Mouse (Mus musculus) spleen, adult 2 months (tissue): Measurements from ENCODE around the gene Wscd2. TPM values are rescaled to one million over a fixed set of nuclear protein-coding genes. Genes with fewer than 3 reads are reported as not detected.

Experiments used
- DNase-seq, 2 experiments: peaks; one replicate each; pipeline versions ENCODE4 v3.0.0 to v3.0.0-alpha.2; 2012 to 2021; ENCODE audit warnings: low spot score in 2 of 2, low read depth in 1 of 2
- H3K27ac ChIP-seq: fragments of 200-500 bp; 2 replicates; pipeline ENCODE4 v1.5.1; 2012; ENCODE audit warnings: low read length, inconsistent platforms; ENCODE audit not compliant: insufficient read depth
- H3K27me3 ChIP-seq: fragments of 200-500 bp; 2 replicates; pipeline ENCODE4 v1.6.1; 2012; ENCODE audit warnings: mild to moderate bottlenecking, moderate library complexity, low read length, inconsistent platforms; ENCODE audit not compliant: control insufficient read depth, insufficient read depth
- H3K36me3 ChIP-seq: fragments of 200-500 bp; 2 replicates; pipeline ENCODE4 v1.6.1; 2012; ENCODE audit warnings: mild to moderate bottlenecking, low read length, inconsistent platforms; ENCODE audit not compliant: control insufficient read depth, insufficient read depth
- H3K4me1 ChIP-seq: fragments of 200-500 bp; 2 replicates; pipeline ENCODE4 v1.6.1; 2011; ENCODE audit warnings: inconsistent platforms; ENCODE audit not compliant: control insufficient read depth, insufficient read depth, insufficient read length
- H3K4me3 ChIP-seq: fragments of 200-500 bp; 2 replicates; pipeline ENCODE4 v1.5.1; 2011; ENCODE audit warnings: mild to moderate bottlenecking, inconsistent platforms; ENCODE audit not compliant: insufficient read depth, insufficient read length; ENCODE audit errors: extremely low read depth
- CTCF ChIP-seq: fragments of 200-500 bp; IDR thresholded peaks from 2 replicates; pipeline ENCODE4 v1.5.1; 2011; ENCODE audit warnings: mild to moderate bottlenecking, inconsistent platforms; ENCODE audit not compliant: insufficient read depth, insufficient read length, insufficient replicate concordance; ENCODE audit errors: extremely low read depth
- POLR2A ChIP-seq: fragments of 200-500 bp; IDR thresholded peaks from 2 replicates; pipeline ENCODE4 v1.6.1; 2011; ENCODE audit warnings: low read depth, low read length, inconsistent platforms
- WGBS: fragments of 180-500 bp; shearing (Covaris S2); methylation state at CpG from one replicate; pipeline ENCODE4 v1.1.7; 2018; 5-methylcytosine and 5-hydroxymethylcytosine counted together
- polyA plus RNA-seq: library from polyadenylated mRNA; depleted of rRNA; stranded (reverse); fragments of >200 nt; gene quantifications from 2 replicates; pipeline ENCODE4 v1.2.3, GENCODE M21; 2012

Gene Wscd2
- polyA plus RNA-seq, 1 experiment, result 1.2 TPM

DNA sequence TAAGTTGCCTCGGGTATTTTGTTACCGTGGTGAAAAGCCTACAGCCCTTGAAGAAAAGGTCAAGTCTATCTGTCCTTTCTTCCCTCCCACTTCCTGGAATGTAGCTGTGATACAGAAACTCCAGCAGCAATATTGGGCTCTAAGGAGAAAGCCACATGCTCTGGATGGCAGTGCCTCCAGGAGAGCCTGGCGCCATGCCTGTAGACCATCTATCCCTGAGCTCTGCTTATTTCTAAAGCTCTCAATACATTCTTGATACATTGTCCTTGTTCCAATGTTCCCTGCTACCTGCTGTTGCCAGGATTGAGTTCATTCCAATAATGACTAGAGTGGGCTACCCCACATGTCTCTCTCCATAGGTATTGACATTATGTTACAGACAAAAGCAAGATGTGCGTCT lies 33.4 kb upstream of the Wscd2 start:
- 88% methylated on average over 4 of the region's 4 CpGs for WGBS
- Histone ChIP-seq H3K4me1 (no peaks in the 10 kb centered on the region), H3K36me3 (no peaks in the 10 kb centered on the region), H3K27me3 (no peaks in the 10 kb centered on the region), H3K27ac (no peak overlapping the region), H3K4me3 (no peak overlapping the region)
- TF ChIP-seq POLR2A, result no peak
- no peak for TF ChIP-seq CTCF
- DNase-seq, result no peak

DNA sequence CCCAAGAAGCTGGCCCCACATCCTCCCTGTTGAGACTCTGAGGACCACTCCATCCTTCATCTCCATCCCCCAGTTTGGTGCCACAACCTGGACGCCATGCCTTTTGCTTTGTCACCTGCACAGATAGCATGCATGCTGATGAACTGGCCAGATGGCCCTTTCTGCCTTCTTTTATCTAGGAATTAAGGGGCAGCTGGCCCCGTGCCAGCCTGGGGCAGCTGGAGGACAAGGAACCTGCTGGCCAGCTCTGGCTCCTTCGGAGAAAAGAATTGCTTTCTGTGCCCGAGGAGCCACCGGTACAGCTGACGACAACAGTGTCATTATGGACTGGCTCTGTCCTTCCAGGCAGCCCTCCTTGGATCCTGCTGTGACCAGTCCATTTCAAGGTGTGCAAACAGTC lies 32.9 kb upstream of the Wscd2 start:
- Histone ChIP-seq H3K4me3 (no peak overlapping the region), H3K36me3 (no peaks in the 10 kb centered on the region), H3K4me1 (no peaks in the 10 kb centered on the region), H3K27me3 (no peaks in the 10 kb centered on the region), H3K27ac (no peak overlapping the region)
- no peak for DNase-seq
- 84% methylated on average over 6 of the region's 6 CpGs for WGBS
- TF ChIP-seq POLR2A (no peak), CTCF (no peak)

DNA sequence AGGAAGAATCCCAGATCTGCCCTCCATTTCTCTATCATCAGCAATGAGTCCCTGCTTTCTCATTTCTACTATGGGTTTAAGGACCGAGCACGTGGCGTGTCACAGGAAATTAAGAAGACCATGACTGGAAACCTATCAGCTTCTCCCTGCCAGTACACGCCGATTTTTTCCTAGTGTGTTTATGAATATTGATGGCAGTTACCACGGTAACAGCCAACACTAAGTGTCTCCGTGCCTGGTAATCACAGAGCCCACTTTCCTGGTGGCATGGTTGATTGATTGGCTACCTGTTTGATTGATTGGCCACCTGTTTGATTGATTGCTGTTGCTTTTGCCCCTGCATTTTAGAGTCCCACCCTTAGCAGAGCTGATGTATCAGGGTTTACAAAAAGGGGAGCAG lies 30.2 kb upstream of the Wscd2 start:
- H3K4me1 ChIP-seq, result no peaks in the 10 kb centered on the region

DNA sequence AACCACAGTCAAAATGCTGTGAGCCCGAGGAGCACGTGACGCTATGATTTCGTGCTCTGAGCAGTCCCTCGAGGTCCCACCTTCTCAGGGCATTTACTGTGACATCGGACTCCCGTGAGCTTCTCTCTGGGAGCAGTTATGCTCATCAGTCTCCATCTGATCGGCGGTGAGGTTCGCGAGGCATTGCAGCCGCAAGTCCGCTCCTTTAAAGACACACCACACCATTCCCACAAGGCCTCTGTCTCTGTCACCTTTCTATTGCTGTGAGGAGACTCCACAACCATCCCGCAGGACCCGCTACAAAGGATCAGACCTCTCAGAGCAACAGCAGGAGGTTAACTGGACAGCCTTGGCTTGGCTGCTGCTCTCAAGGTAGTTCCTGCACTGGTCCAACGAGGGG lies 28.6 kb upstream of the Wscd2 start:
- H3K4me1 ChIP-seq, result no peaks in the 10 kb centered on the region
- WGBS, result 19% methylated on average over 16 of the region's 16 CpGs
- no peak overlapping the region for H3K27ac ChIP-seq
- no peak for DNase-seq
- H3K4me3 ChIP-seq, result no peak overlapping the region
- no peaks in the 10 kb centered on the region for H3K27me3 ChIP-seq
- no peaks in the 10 kb centered on the region for H3K36me3 ChIP-seq
- TF ChIP-seq CTCF, result no peak
- TF ChIP-seq POLR2A, result no peak

More for the DNA sequence above, 30.2 kb upstream of the Wscd2 start:
- no peak for DNase-seq
- Histone ChIP-seq H3K27me3 (no peaks in the 10 kb centered on the region), H3K36me3 (no peaks in the 10 kb centered on the region), H3K4me3 (no peak overlapping the region), H3K27ac (no peak overlapping the region)
- WGBS, result 77% methylated on average over 7 of the region's 7 CpGs
- TF ChIP-seq CTCF (no peak), POLR2A (no peak)

DNA sequence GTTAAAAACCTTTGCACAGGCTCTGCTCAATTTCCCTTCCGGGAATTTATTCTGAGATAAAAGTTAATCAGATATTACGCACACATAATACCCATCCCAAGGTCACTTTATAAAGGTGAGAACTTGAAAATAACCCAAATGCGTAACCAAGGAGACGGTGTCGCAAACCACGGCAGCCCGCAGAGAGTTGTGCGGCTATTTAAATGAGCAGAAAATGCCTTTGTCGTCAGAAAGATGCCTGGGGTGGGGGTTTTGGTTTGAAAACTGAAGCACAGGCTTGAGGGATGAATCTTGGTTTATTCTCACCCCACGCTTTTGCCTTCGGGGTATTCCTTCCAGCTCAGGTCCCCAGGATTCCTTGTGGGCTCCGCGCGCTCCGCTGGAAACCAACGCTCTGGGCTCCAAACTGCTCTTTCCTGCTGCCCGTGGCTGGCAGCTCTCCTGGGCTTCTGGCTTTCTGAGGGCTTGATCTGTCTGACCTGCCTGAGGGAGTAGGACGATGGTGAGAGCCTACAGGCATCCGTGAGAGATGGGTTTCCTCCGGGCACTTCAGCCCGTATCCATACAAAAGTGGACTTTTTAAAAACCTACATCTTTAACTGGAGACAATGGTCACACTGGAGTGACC lies 28.0 kb upstream of the Wscd2 start:
- no peak overlapping the region for H3K27ac ChIP-seq
- no peaks in the 10 kb centered on the region for H3K36me3 ChIP-seq
- H3K4me3 ChIP-seq, result no peak overlapping the region
- WGBS, result 47% methylated on average over 21 of the region's 21 CpGs
- no peaks in the 10 kb centered on the region for H3K4me1 ChIP-seq
- TF ChIP-seq POLR2A (no peak), CTCF (no peak)
- no peak for DNase-seq
- no peaks in the 10 kb centered on the region for H3K27me3 ChIP-seq

DNA sequence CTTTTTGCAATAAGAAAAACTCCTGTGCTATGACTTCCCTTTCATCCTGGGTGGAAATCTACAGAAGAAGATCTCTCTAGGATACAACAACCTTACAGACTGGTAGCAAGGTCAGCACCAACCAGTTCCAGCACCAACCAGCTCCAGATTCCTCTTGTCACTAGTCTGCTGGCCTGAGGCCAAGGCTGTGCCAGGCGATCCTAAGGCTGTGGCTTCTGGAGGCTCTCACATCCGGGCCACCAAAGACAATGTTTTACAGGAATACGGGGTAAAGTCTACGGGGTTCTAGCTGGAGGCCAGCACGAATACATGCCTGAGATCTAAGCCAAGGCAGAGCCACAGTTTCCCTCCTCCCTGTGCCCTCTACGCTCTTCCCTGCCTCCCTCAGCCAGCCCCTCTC lies 25.4 kb upstream of the Wscd2 start:
- WGBS, result 83% methylated on average over 6 of the region's 6 CpGs
- Histone ChIP-seq H3K27me3 (no peaks in the 10 kb centered on the region), H3K4me3 (no peak overlapping the region), H3K27ac (no peak overlapping the region), H3K4me1 (no peaks in the 10 kb centered on the region), H3K36me3 (no peaks in the 10 kb centered on the region)
- DNase-seq, result no peak
- TF ChIP-seq POLR2A, result no peak
- no peak for TF ChIP-seq CTCF

DNA sequence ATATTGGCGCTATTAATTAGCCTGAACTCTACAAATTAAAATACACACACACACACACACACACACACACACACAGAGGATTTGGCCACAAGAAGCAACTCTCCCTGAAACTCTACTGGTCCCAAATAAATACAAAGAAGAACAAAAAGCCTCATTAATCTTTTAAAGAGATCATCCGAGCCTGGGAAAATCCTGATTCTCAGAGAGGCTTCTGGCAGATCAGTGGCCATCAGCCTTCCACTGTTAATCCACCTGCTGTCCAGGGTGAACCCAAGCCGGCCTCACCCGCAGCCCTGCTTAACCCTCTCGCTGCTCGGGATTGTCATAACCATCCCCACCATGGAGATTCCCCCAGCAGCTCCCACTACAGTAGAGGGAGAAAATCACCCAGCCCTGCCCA lies 23.6 kb upstream of the Wscd2 start:
- no peak for TF ChIP-seq POLR2A
- TF ChIP-seq CTCF, result no peak
- Histone ChIP-seq H3K36me3 (no peaks in the 10 kb centered on the region), H3K27me3 (no peaks in the 10 kb centered on the region), H3K27ac (no peak overlapping the region), H3K4me3 (no peak overlapping the region), H3K4me1 (no peaks in the 10 kb centered on the region)
- no peak for DNase-seq
- WGBS, result 75% methylated on average over 6 of the region's 6 CpGs
